8 mouse cellular contexts compared by ENCODE assay signal in the genomic region with DNA sequence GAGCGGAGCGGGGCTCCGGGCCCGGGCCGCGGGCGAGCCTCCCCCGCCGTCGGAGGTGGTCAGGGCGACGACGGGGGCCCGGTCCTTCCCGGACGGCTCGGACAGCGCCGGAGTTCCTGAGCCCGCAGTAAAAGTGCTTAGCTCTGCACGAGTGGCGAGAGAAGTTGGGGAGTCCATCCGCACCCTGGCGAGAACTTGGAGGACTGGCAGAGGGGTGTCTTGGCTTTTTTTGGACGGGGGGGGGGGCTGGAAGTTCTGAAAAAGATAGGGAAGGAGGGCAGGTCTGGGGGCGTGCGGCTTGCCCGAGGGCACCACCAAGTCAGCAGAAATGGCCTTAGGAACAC. TPM values are rescaled to one million over a fixed set of nuclear protein-coding genes. Genes with fewer than 3 reads are reported as not detected.
A peak's percentile ranks its signal among the peaks of the same experiment; 100 is the strongest.
DNase-seq lines count a peak whose midpoint lies in the region; ATAC-seq and TF ChIP-seq lines count a peak whose summit lies in the region.

No protein-coding gene starts in this region.

- 0 out of 2 replicates have a peak, but pooled peaks have one; percentile 36 for ATAC-seq in limb, embryonic 15.5 days (ENCODE audit: insufficient number of reproducible peaks, low FRiP score, low TSS enrichment, low read depth)

- peak; percentile 29 for DNase-seq in adrenal gland, adult 8-10 months
- no peak for DNase-seq in adrenal gland, adult (ENCODE audit: inconsistent age in 2 of 2, low spot score in 1 of 2)
- DNase-seq in testis, postnatal 14 days (ENCODE audit: low spot score) = no peak
- DNase-seq in thymus, postnatal 36 days = no peak
- DNase-seq in adrenal gland, postnatal 14 days = no peak

- peak overlapping the region; percentile 97 for H3K27ac ChIP-seq in testis, adult 2 months (ENCODE audit: control insufficient read depth, insufficient read depth, low read depth, low read length)
- peak overlapping the region; percentile 95 for H3K27ac ChIP-seq in limb, embryonic 15.5 days
- H3K27ac ChIP-seq in olfactory bulb, adult 2 months (ENCODE audit: insufficient read depth, low read depth, low read length) = peak overlapping the region; percentile 86

- peak overlapping the region; percentile 97 for H3K4me3 ChIP-seq in testis, adult 2 months (ENCODE audit: control insufficient read depth, low read depth, low read length)
- peak overlapping the region; percentile 92 for H3K4me3 ChIP-seq in limb, embryonic 15.5 days
- peak overlapping the region; percentile 97 for H3K4me3 ChIP-seq in olfactory bulb, adult 2 months (ENCODE audit: insufficient read depth, low read depth, low read length)

- TF ChIP-seq POLR2A in testis, adult 2 months (IDR thresholded peaks at IDR 0.05; ENCODE audit: control insufficient read depth, low read depth, low read length) = 0 out of 2 replicates have a peak, but pooled peaks have one; percentile 13
- no peak for TF ChIP-seq POLR2A in olfactory bulb, adult 2 months (IDR thresholded peaks at IDR 0.05; ENCODE audit: insufficient read depth, low read depth, low read length)

- no peaks in the 10 kb centered on the region for H3K36me3 ChIP-seq in testis, adult 2 months (ENCODE audit: control insufficient read depth, insufficient read depth, low read length)
- H3K36me3 ChIP-seq in limb, embryonic 15.5 days = no peaks in the 10 kb centered on the region

- H3K9me3 ChIP-seq in limb, embryonic 15.5 days = no peaks in the 10 kb centered on the region

- peaks cover 6% of the 10 kb centered on the region for H3K4me1 ChIP-seq in testis, adult 2 months (ENCODE audit: control insufficient read depth, insufficient read depth, low read length)
- peaks cover 26% of the 10 kb centered on the region for H3K4me1 ChIP-seq in limb, embryonic 15.5 days
- peaks cover 7% of the 10 kb centered on the region for H3K4me1 ChIP-seq in olfactory bulb, adult 2 months (ENCODE audit: control insufficient read depth, insufficient read depth, low read length)

- H3K27me3 ChIP-seq in testis, adult 2 months (ENCODE audit: control insufficient read depth, insufficient read depth, low read length) = no peaks in the 10 kb centered on the region
- H3K27me3 ChIP-seq in limb, embryonic 15.5 days = no peaks in the 10 kb centered on the region

- H3K9ac ChIP-seq in limb, embryonic 15.5 days = peak overlapping the region; percentile 98

- peak overlapping the region; percentile 55 for H3K4me2 ChIP-seq in limb, embryonic 15.5 days

- under 1% methylated on average over 28 of the region's 28 CpGs for WGBS in limb, embryonic 15.5 days
- WGBS in olfactory bulb, adult 2 months = under 1% methylated on average over 28 of the region's 28 CpGs

- TF ChIP-seq CTCF in testis, adult 2 months (IDR thresholded peaks at IDR 0.05; ENCODE audit: control insufficient read depth, insufficient read depth, insufficient replicate concordance, low read depth, low read length) = no peak
- no peak for TF ChIP-seq CTCF in olfactory bulb, adult 2 months (IDR thresholded peaks at IDR 0.05; ENCODE audit: insufficient read depth, low read depth, low read length)

RNA-seq across cellular contexts. Expression of a gene that starts 0.6 kb away (rescaled TPM):
- total RNA-seq in adrenal gland, adult 8-10 months (2022) = 100 to 1,000 TPM; 161 to 201 (median 178) TPM
- polyA plus RNA-seq in testis, adult 2 months (2012; rRNA removed) = 34.2 and 40.7 TPM in 2 replicates
- 160 and 167 TPM in 2 replicates for polyA plus RNA-seq in limb, embryonic 15.5 days (2015; fragmentation: Nextera tagmentation; extraction: Ambion mirVana)
- not detected in 2 replicates for polyA plus RNA-seq in olfactory bulb, adult 2 months (2012; ENCODE audit: insufficient read depth, insufficient read length, low replicate concordance, missing spikeins)
- total RNA-seq in adrenal gland, postnatal 14 days (2021) = 164 and 176 TPM in 2 replicates
